Mouse (Mus musculus): ENCODE data around the gene Ccdc175. TPM values are rescaled to one million over a fixed set of nuclear protein-coding genes. Genes with fewer than 3 reads are reported as not detected.

Ccdc175 gene
- total RNA-seq, 2 experiments from 2014 or later: not detected

- intact Hi-C loops (cut with DNase I): no loop called here
- no peak for DNase-seq (ENCODE audit: extremely low spot score in 1 of 2, low spot score in 2 of 2)
- no peak for TF ChIP-seq CTCF (IDR thresholded peaks at IDR 0.05)
- no peak overlapping the region for H3K4me3 ChIP-seq
- no peak overlapping the region for H3K27ac ChIP-seq
Observed at GRCm38 (mm10) chr12:72197434-72197833, 12.6 kb upstream of the Ccdc175 start.

DNA sequence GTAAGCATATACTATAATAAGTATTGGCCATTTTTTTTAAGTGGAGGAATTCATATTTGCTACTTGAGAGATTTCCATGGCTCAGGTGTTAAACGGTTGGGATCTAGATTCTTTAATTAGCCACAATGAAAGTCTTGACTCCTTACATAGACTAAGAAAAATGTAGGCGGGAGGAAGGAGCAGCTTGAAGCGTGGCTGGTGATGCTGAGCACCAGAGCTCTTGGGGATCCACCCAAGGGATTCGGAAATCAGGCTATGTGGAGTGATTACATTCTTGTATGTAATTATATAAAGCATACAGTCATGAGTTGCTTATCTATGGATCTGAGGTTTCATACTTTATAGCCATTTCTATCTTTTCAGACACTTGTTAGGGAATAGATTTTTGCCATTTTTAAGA lies 5.3 kb downstream of the Ccdc175 start:
- intact Hi-C loops (cut with DNase I): no loop called here
- no peak for DNase-seq (ENCODE audit: extremely low spot score in 1 of 2, low spot score in 2 of 2)
- TF ChIP-seq CTCF (IDR thresholded peaks at IDR 0.05): no peak

GRCm38 (mm10) chr12:72178322-72178721 lies 6.5 kb downstream of the Ccdc175 start:
- H3K4me3 ChIP-seq: no peak overlapping the region
- intact Hi-C loops (cut with DNase I): no loop called here
- H3K27ac ChIP-seq: no peak overlapping the region
- no peak for TF ChIP-seq CTCF (IDR thresholded peaks at IDR 0.05)
- no peak for DNase-seq (ENCODE audit: extremely low spot score in 1 of 2, low spot score in 2 of 2)

More for the DNA sequence above, 5.3 kb downstream of the Ccdc175 start:
- Histone ChIP-seq H3K4me3 (no peak overlapping the region), H3K27ac (peak overlapping the region; percentile 56)

DNA sequence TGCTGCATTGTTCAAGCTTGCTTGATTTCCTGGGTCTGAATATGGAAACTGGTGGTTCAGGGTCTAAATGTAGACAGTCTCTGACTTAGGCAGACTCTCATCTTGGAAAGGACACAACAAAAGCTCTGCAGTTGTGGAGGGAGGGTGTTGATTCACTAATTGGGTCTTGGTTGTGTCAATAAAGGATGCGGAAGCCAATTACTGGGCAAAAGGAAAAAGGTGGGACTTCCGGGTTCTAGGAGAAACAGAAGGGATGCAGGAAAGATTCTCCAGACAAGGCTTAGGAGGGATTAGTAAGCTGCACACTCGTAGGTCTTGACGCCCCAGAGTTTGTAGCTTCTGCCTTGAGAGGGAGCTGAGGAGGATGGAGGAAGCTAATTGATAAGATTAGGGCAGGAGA lies 26.4 kb downstream of the Ccdc175 start:
- Histone ChIP-seq H3K4me3 (no peak overlapping the region), H3K27ac (no peak overlapping the region)
- intact Hi-C loops (cut with DNase I): no loop called here
- peak in 1 of 2 experiments; percentile 12 for DNase-seq (ENCODE audit: extremely low spot score in 1 of 2, low spot score in 2 of 2)
- no peak for TF ChIP-seq CTCF (IDR thresholded peaks at IDR 0.05)

- no peak for TF ChIP-seq CTCF (IDR thresholded peaks at IDR 0.05)
- Histone ChIP-seq H3K4me3 (no peak overlapping the region), H3K27ac (peak overlapping the region; percentile 2)
- DNase-seq (ENCODE audit: extremely low spot score in 1 of 2, low spot score in 2 of 2): peak; percentile 26 to 31
- intact Hi-C loops (cut with DNase I): no loop called here
Observed at GRCm38 (mm10) chr12:72150786-72151185, 34.0 kb downstream of the Ccdc175 start.

DNA sequence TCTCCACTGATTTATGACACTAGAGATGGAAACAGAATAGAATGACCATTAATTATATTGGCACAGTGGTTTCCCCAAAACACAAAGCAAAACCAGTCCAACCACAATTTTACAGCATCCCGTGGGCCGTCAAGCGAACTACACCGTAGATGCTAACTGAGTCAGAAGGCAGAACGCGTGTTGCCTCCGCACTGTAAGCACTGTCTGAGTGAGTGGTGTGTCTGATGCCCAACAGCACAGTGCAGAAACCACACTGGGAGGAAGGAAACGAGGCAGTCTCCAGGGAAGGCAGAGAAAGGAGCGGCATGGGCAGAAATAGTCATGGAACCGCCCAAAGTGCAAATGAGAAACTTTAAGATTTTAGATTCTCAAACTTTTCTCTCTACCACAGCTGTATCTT lies 55.6 kb downstream of the Ccdc175 start:
- DNase-seq (ENCODE audit: extremely low spot score in 1 of 2, low spot score in 2 of 2): no peak

DNA sequence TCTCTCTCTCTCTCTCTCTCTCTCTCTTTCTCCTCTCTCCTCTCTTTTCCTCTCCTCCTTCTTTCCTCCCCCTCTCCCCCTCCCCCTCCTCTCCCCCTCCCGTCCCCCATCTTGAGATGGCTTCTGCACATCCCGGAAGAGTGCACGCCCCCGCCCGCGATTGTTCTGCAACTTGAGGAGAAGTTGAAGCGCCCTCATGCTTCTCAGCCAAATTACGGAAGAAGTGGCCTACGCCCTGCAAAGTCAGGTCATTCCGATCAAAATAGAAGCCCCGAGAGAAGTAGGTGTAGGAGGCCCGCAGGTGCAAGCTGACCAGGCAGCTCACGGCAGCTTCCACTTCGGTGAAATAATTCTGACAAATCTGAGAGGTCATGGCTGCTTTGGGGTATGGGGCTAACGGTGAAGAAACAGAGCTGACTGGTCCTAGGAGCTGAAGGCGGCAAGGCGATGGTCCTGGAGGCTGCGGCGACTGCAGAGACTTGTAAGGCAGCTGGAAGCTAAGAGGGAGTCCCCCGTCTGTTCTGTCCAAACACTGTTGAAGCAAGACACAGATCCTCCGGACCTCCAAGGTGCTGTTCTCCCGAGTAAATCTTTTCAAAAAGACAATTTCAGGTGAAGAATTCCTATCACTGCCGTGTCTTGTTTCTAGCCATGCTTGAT lies 69.0 kb downstream of the Ccdc175 start:
- intact Hi-C loops (cut with DNase I): no loop called here
- TF ChIP-seq CTCF (IDR thresholded peaks at IDR 0.05): no peak
- DNase-seq (ENCODE audit: extremely low spot score in 1 of 2, low spot score in 2 of 2): no peak
- no peak overlapping the region for H3K4me3 ChIP-seq
- no peak overlapping the region for H3K27ac ChIP-seq

More for the DNA sequence above, 55.6 kb downstream of the Ccdc175 start:
- no peak for TF ChIP-seq CTCF (IDR thresholded peaks at IDR 0.05)
- Histone ChIP-seq H3K4me3 (no peak overlapping the region), H3K27ac (no peak overlapping the region)
- intact Hi-C loops (cut with DNase I): no loop called here

DNA sequence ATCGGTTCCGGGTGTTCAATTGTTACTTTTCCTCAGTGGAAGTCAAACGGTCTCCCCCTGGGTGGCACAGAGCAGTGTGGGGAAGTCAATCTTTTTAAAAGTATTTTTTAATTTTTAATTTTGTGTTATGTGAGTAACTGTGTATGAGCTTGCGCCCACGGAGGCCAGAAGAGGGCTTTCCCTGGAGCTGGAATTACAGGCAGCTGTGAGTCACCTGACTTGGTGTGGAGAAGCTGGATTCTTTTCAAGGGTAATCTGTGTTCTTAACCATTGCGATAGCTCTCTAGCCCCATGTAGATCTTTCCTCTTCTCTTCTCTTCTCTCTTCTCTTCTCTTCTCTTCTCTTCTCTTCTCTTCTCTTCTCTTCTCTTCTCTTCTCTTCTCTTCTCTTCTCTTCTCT lies 69.7 kb downstream of the Ccdc175 start:
- DNase-seq (ENCODE audit: extremely low spot score in 1 of 2, low spot score in 2 of 2): no peak
- H3K4me3 ChIP-seq: no peak overlapping the region
- TF ChIP-seq CTCF (IDR thresholded peaks at IDR 0.05): no peak
- intact Hi-C loops (cut with DNase I): no loop called here
- no peak overlapping the region for H3K27ac ChIP-seq

DNA sequence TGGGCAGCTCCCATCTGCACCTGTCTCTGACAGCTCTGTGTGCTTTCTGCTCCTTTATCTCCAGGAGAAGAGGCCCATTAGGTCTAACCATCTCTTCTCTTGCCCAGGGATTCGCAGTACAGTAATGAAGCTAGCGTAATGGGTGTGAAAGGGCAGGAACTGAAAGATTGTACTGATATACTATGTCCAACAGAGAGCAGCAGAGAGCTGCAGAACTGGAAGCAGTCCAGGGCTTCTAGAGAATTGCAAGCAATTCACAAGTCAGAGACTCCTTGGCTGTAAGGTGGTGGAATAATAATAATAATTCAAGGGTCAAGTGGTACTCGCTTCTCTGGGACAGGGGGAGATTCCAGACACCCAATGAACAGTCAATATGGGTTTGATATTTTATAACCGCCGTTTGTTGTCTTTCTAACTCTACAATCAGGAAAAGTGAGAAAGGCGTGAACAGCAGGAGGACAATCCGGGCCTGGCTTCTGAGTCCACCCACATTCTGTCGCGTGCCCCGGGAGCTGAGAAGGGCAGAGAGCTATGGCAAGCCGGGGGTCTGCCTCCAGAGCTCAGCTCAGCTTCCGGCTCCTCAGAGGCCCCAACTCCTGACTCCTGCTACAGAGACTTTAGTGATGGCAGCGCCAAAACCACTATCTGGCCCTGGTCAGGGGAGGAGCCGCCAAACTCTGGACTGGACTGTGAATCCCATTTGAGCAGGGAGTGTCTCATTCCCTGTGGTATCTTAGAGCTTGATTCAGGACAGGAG lies 80.1 kb downstream of the Ccdc175 start:
- peak; percentile 84 for TF ChIP-seq CTCF (IDR thresholded peaks at IDR 0.05)
- intact Hi-C loops (cut with DNase I): loop anchor here (1.0 to 10.0 kb wide), 3 partner anchors 108 to 420 kb away; no protein-coding TSS in a partner anchor
- peak; percentile 61 to 65 for DNase-seq (ENCODE audit: extremely low spot score in 1 of 2, low spot score in 2 of 2)
- no peak overlapping the region for H3K4me3 ChIP-seq
- H3K27ac ChIP-seq: no peak overlapping the region

GRCm38 (mm10) chr12:72104027-72104426 lies 80.8 kb downstream of the Ccdc175 start:
- no peak for TF ChIP-seq CTCF (IDR thresholded peaks at IDR 0.05)
- Histone ChIP-seq H3K4me3 (no peak overlapping the region), H3K27ac (no peak overlapping the region)
- no peak for DNase-seq (ENCODE audit: extremely low spot score in 1 of 2, low spot score in 2 of 2)
- intact Hi-C loops (cut with DNase I): loop anchor here (1.0 to 10.0 kb wide), 3 partner anchors 108 to 421 kb away; no protein-coding TSS in a partner anchor

- Histone ChIP-seq H3K27ac (no peak overlapping the region), H3K4me3 (no peak overlapping the region)
- intact Hi-C loops (cut with DNase I): loop anchor here (5.0 to 10.0 kb wide), 2 partner anchors 110 to 422 kb away; no protein-coding TSS in a partner anchor
- TF ChIP-seq CTCF (IDR thresholded peaks at IDR 0.05): no peak
- DNase-seq (ENCODE audit: extremely low spot score in 1 of 2, low spot score in 2 of 2): no peak
Observed at GRCm38 (mm10) chr12:72102776-72103175, 82.1 kb downstream of the Ccdc175 start.

DNA sequence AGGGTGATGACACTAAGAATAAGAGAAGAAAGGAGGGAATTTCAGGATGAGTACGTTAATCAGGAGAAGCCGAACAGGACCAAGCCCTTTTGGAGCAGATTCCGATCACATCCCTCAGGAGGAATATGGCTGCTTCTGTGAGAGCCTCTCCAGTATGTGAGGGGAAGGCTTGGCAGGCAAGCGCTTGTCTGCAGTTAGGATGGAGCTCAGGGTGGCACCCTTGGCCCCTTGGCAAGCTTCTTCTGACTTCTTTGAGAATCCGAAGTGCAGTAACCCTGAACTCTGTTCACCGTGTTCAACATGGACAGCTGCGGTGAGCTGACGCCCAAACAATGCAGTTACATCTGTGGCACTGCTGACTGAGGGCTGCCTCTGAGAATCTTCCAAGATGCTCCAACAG lies 87.9 kb downstream of the Ccdc175 start:
- no peak for DNase-seq (ENCODE audit: extremely low spot score in 1 of 2, low spot score in 2 of 2)
- Histone ChIP-seq H3K27ac (no peak overlapping the region), H3K4me3 (no peak overlapping the region)
- intact Hi-C loops (cut with DNase I): no loop called here
- TF ChIP-seq CTCF (IDR thresholded peaks at IDR 0.05): no peak

Measured in left cerebral cortex, adult 2 months (tissue).